Mouse (Mus musculus) hindbrain, postnatal 0 days (tissue): ENCODE measurements at regions not wholly inside any gene's neighbourhood (a gene's known extent, or its start where the extent isn't known, plus 50 kb on each side); places are given as distances from the start of the nearest gene placed in this dataset.

Experiments
- ATAC-seq: fragments of 200-750 bp; cut with Nextera tagmentation; 2 replicates; pipeline ENCODE4 v1.8.0; 2017; ENCODE audit warnings: mild to moderate bottlenecking, moderate TSS enrichment, moderate library complexity
- DNase-seq: peaks from one replicate; pipeline ENCODE4 v3.0.0-alpha.2; 2015; ENCODE audit warnings: low spot score
- H3K27ac ChIP-seq: fragments of 300-500 bp; sonication (generic); 2 replicates; pipeline ENCODE4 v1.5.1; 2014; ENCODE audit warnings: mild to moderate bottlenecking
- H3K27me3 ChIP-seq: fragments of 300-500 bp; sonication (generic); 2 replicates; pipeline ENCODE4 v1.6.1; 2014; ENCODE audit warnings: low read length, mixed read lengths; ENCODE audit not compliant: insufficient read depth
- H3K36me3 ChIP-seq: fragments of 300-500 bp; sonication (generic); 2 replicates; pipeline ENCODE4 v1.6.1; 2014; ENCODE audit warnings: low read length, mixed read lengths; ENCODE audit not compliant: insufficient read depth
- H3K4me1 ChIP-seq: fragments of 300-500 bp; sonication (generic); 2 replicates; pipeline ENCODE4 v1.6.1; 2014; ENCODE audit warnings: antibody characterized with exemption, low read length, mixed read lengths; ENCODE audit not compliant: insufficient read depth
- H3K4me2 ChIP-seq: fragments of 300-500 bp; sonication (generic); 2 replicates; pipeline ENCODE4 v1.6.1; 2014; ENCODE audit warnings: low read depth, mild to moderate bottlenecking, low read length, moderate library complexity, mixed read lengths
- H3K4me3 ChIP-seq: fragments of 300-500 bp; sonication (generic); 2 replicates; pipeline ENCODE4 v1.5.1; 2014; ENCODE audit warnings: low read length
- H3K9ac ChIP-seq: fragments of 300-500 bp; sonication (generic); replicated peaks from 2 replicates; pipeline ENCODE4 v1.6.1; 2014; ENCODE audit warnings: mild to moderate bottlenecking, low read length, moderate library complexity, mixed read lengths
- H3K9me3 ChIP-seq: fragments of 300-500 bp; sonication (generic); 2 replicates; pipeline ENCODE4 v1.6.1; 2016; ENCODE audit warnings: low read length, mixed read lengths
- CTCF ChIP-seq: IDR thresholded peaks from 2 replicates; pipeline ENCODE4 v1.5.1; 2016; ENCODE audit warnings: antibody characterized with exemption, control low read depth, low read depth
- WGBS: fragments of 180-500 bp; shearing (Covaris S2); extraction: QIAGEN DNeasy Blood & Tissue Kit; methylation state at CpG from one replicate; pipeline ENCODE4 v1.1.7; 2014; 5-methylcytosine and 5-hydroxymethylcytosine counted together

GRCm38 (mm10) chrX:57921294-57921693 lies 101.2 kb upstream of the Zic3 start:
- 26% methylated on average over 16 of the region's 16 CpGs for WGBS
- TF ChIP-seq CTCF = peak; percentile 52
- ATAC-seq (peak; percentile 52), DNase-seq (peak; percentile 54)
- H3K27ac ChIP-seq = 0 out of 2 replicates have a peak overlapping the region, but pooled peaks have one; percentile 56
- H3K4me2 ChIP-seq = peak overlapping the region; percentile 37
- no peaks in the 10 kb centered on the region for H3K27me3 ChIP-seq
- H3K9ac ChIP-seq = no peak overlapping the region
- no peaks in the 10 kb centered on the region for H3K4me1 ChIP-seq
- no peak overlapping the region; the same call in 1 of the 2 replicates for H3K4me3 ChIP-seq
- H3K9me3 ChIP-seq = no peaks in the 10 kb centered on the region
- H3K36me3 ChIP-seq = no peaks in the 10 kb centered on the region

GRCm38 (mm10) chrX:57921821-57922449 lies 100.6 kb upstream of the Zic3 start:
- Histone ChIP-seq H3K4me1 (no peaks in the 10 kb centered on the region), H3K27me3 (no peaks in the 10 kb centered on the region), H3K4me2 (peak overlapping the region; percentile 37), H3K4me3 (peak overlapping the region; percentile 12), H3K9ac (no peak overlapping the region), H3K27ac (peak overlapping the region; percentile 11; the same call in 1 of the 2 replicates), H3K36me3 (no peaks in the 10 kb centered on the region), H3K9me3 (no peaks in the 10 kb centered on the region)
- WGBS = 33% methylated on average over 25 of the region's 25 CpGs
- peak; percentile 30; the same call in 1 of the 2 replicates for ATAC-seq
- TF ChIP-seq CTCF = no peak
- DNase-seq = no peak

GRCm38 (mm10) chrX:57923836-57924235 lies 98.7 kb upstream of the Zic3 start:
- H3K9ac ChIP-seq = no peak overlapping the region
- H3K4me3 ChIP-seq = no peak overlapping the region
- no peaks in the 10 kb centered on the region for H3K4me1 ChIP-seq
- H3K4me2 ChIP-seq = no peak overlapping the region
- no peaks in the 10 kb centered on the region for H3K27me3 ChIP-seq
- WGBS = 41% methylated on average over 5 of the region's 5 CpGs
- peak; percentile 70 for TF ChIP-seq CTCF
- no peaks in the 10 kb centered on the region for H3K9me3 ChIP-seq
- peak; percentile 50 for DNase-seq
- ATAC-seq = no peak
- no peak overlapping the region for H3K27ac ChIP-seq
- H3K36me3 ChIP-seq = no peaks in the 10 kb centered on the region

GRCm38 (mm10) chrX:57935621-57936020 lies 86.9 kb upstream of the Zic3 start:
- WGBS = 57% methylated on average over 3 of the region's 3 CpGs
- no peak for DNase-seq
- Histone ChIP-seq H3K36me3 (no peaks in the 10 kb centered on the region), H3K4me3 (no peak overlapping the region), H3K4me1 (no peaks in the 10 kb centered on the region), H3K27me3 (no peaks in the 10 kb centered on the region), H3K4me2 (no peak overlapping the region), H3K9me3 (no peaks in the 10 kb centered on the region), H3K9ac (no peak overlapping the region), H3K27ac (no peak overlapping the region)
- no peak for TF ChIP-seq CTCF
- ATAC-seq = no peak

GRCm38 (mm10) chrX:57938248-57938836 lies 84.2 kb upstream of the Zic3 start:
- H3K9me3 ChIP-seq = no peaks in the 10 kb centered on the region
- no peaks in the 10 kb centered on the region for H3K36me3 ChIP-seq
- no peak overlapping the region for H3K4me2 ChIP-seq
- no peak overlapping the region for H3K9ac ChIP-seq
- H3K4me3 ChIP-seq = no peak overlapping the region
- ATAC-seq (no peak), DNase-seq (no peak)
- 39% methylated on average over 6 of the region's 6 CpGs for WGBS
- TF ChIP-seq CTCF = no peak
- no peaks in the 10 kb centered on the region for H3K27me3 ChIP-seq
- H3K27ac ChIP-seq = no peak overlapping the region
- H3K4me1 ChIP-seq = no peaks in the 10 kb centered on the region

- 44% methylated on average over 2 of the region's 2 CpGs for WGBS
- no peak for DNase-seq
- no peak for ATAC-seq
- no peaks in the 10 kb centered on the region for H3K27me3 ChIP-seq
- H3K27ac ChIP-seq = no peak overlapping the region
- no peaks in the 10 kb centered on the region for H3K4me1 ChIP-seq
- H3K4me2 ChIP-seq = no peak overlapping the region
- H3K9ac ChIP-seq = no peak overlapping the region
- no peaks in the 10 kb centered on the region for H3K36me3 ChIP-seq
- no peak for TF ChIP-seq CTCF
- no peaks in the 10 kb centered on the region for H3K9me3 ChIP-seq
- no peak overlapping the region for H3K4me3 ChIP-seq
Measured at GRCm38 (mm10) chrX:57950896-57951295, 71.6 kb upstream of the Zic3 start.

GRCm38 (mm10) chrX:57951301-57951700 lies 71.2 kb upstream of the Zic3 start:
- H3K4me1 ChIP-seq = no peaks in the 10 kb centered on the region
- DNase-seq (no peak), ATAC-seq (no peak)
- no peak overlapping the region for H3K4me3 ChIP-seq
- no peaks in the 10 kb centered on the region for H3K36me3 ChIP-seq
- WGBS = 44% methylated on average over 3 of the region's 3 CpGs
- H3K9ac ChIP-seq = no peak overlapping the region
- H3K4me2 ChIP-seq = no peak overlapping the region
- no peak for TF ChIP-seq CTCF
- H3K27me3 ChIP-seq = no peaks in the 10 kb centered on the region
- H3K27ac ChIP-seq = no peak overlapping the region
- no peaks in the 10 kb centered on the region for H3K9me3 ChIP-seq
